Mouse (Mus musculus): Measurements from ENCODE around the gene Adamts2. TPM values are rescaled to one million over a fixed set of nuclear protein-coding genes. Genes with fewer than 3 reads are reported as not detected.

Adamts2 gene
- polyA plus RNA-seq, 1 experiment from 2014 or later, result 2.5 TPM

GRCm38 (mm10) chr11:50766461-50766860 lies 164.6 kb downstream of the Adamts2 start:
- no peaks in the 10 kb centered on the region for H3K36me3 ChIP-seq (ENCODE audit: control insufficient read depth, insufficient read depth, low read length)
- H3K9me3 ChIP-seq (replicated peaks; ENCODE audit: control insufficient read depth, low read length), result no peaks in the 10 kb centered on the region
- WGBS (ENCODE audit: insufficient replicate concordance), result 83% methylated on average over 7 of the region's 7 CpGs
- ATAC-seq (replicated peaks; ENCODE audit: insufficient number of reproducible peaks, low FRiP score, low TSS enrichment), result no peak
- H3K9ac ChIP-seq (ENCODE audit: low read depth, low read length), result no peak overlapping the region
- H3K4me2 ChIP-seq, result no peak overlapping the region
- H3K4me1 ChIP-seq (ENCODE audit: control insufficient read depth, insufficient read depth, low read length), result no peaks in the 10 kb centered on the region
- H3K27ac ChIP-seq (ENCODE audit: low read depth, low read length), result no peak overlapping the region
- no peak overlapping the region for H3K4me3 ChIP-seq (ENCODE audit: low read depth, low read length)
- no peaks in the 10 kb centered on the region for H3K27me3 ChIP-seq (ENCODE audit: control insufficient read depth, insufficient read depth, low read length)

GRCm38 (mm10) chr11:50767039-50767438 lies 165.2 kb downstream of the Adamts2 start:
- Histone ChIP-seq H3K4me2 (no peak overlapping the region), H3K36me3 (ENCODE audit: control insufficient read depth, insufficient read depth, low read length) (no peaks in the 10 kb centered on the region), H3K27me3 (ENCODE audit: control insufficient read depth, insufficient read depth, low read length) (no peaks in the 10 kb centered on the region), H3K4me1 (ENCODE audit: control insufficient read depth, insufficient read depth, low read length) (no peaks in the 10 kb centered on the region), H3K9ac (ENCODE audit: low read depth, low read length) (no peak overlapping the region), H3K4me3 (ENCODE audit: low read depth, low read length) (no peak overlapping the region), H3K9me3 (replicated peaks; ENCODE audit: control insufficient read depth, low read length) (no peaks in the 10 kb centered on the region), H3K27ac (ENCODE audit: low read depth, low read length) (no peak overlapping the region)
- 17% methylated on average over 4 of the region's 4 CpGs for WGBS (ENCODE audit: insufficient replicate concordance)
- ATAC-seq (replicated peaks; ENCODE audit: insufficient number of reproducible peaks, low FRiP score, low TSS enrichment), result no peak

GRCm38 (mm10) chr11:50768995-50769749 lies 167.3 kb downstream of the Adamts2 start:
- no peaks in the 10 kb centered on the region for H3K9me3 ChIP-seq (replicated peaks; ENCODE audit: control insufficient read depth, low read length)
- 0 out of 2 replicates have a peak, but pooled peaks have one; percentile 49 for ATAC-seq (replicated peaks; ENCODE audit: insufficient number of reproducible peaks, low FRiP score, low TSS enrichment)
- WGBS (ENCODE audit: insufficient replicate concordance), result 13% methylated on average over 14 of the region's 14 CpGs
- peak overlapping the region; percentile 59 for H3K4me2 ChIP-seq
- H3K4me1 ChIP-seq (ENCODE audit: control insufficient read depth, insufficient read depth, low read length), result no peaks in the 10 kb centered on the region
- H3K9ac ChIP-seq (ENCODE audit: low read depth, low read length), result 0 out of 2 replicates have a peak overlapping the region, but pooled peaks have one; percentile 29
- no peaks in the 10 kb centered on the region for H3K36me3 ChIP-seq (ENCODE audit: control insufficient read depth, insufficient read depth, low read length)
- no peaks in the 10 kb centered on the region for H3K27me3 ChIP-seq (ENCODE audit: control insufficient read depth, insufficient read depth, low read length)
- H3K4me3 ChIP-seq (ENCODE audit: low read depth, low read length), result peak overlapping the region; percentile 16
- no peak overlapping the region for H3K27ac ChIP-seq (ENCODE audit: low read depth, low read length)

GRCm38 (mm10) chr11:50771006-50771405 lies 169.1 kb downstream of the Adamts2 start:
- no peaks in the 10 kb centered on the region for H3K4me1 ChIP-seq (ENCODE audit: control insufficient read depth, insufficient read depth, low read length)
- H3K9ac ChIP-seq (ENCODE audit: low read depth, low read length), result no peak overlapping the region
- no peak for ATAC-seq (replicated peaks; ENCODE audit: insufficient number of reproducible peaks, low FRiP score, low TSS enrichment)
- 81% methylated on average over 1 of the region's 1 CpGs for WGBS (ENCODE audit: insufficient replicate concordance)
- H3K4me2 ChIP-seq, result no peak overlapping the region
- no peak overlapping the region for H3K27ac ChIP-seq (ENCODE audit: low read depth, low read length)
- H3K27me3 ChIP-seq (ENCODE audit: control insufficient read depth, insufficient read depth, low read length), result no peaks in the 10 kb centered on the region
- no peaks in the 10 kb centered on the region for H3K36me3 ChIP-seq (ENCODE audit: control insufficient read depth, insufficient read depth, low read length)
- H3K4me3 ChIP-seq (ENCODE audit: low read depth, low read length), result no peak overlapping the region
- H3K9me3 ChIP-seq (replicated peaks; ENCODE audit: control insufficient read depth, low read length), result no peaks in the 10 kb centered on the region

- WGBS (ENCODE audit: insufficient replicate concordance), result 78% methylated on average over 11 of the region's 11 CpGs
- no peak overlapping the region for H3K9ac ChIP-seq (ENCODE audit: low read depth, low read length)
- no peak for ATAC-seq (replicated peaks; ENCODE audit: insufficient number of reproducible peaks, low FRiP score, low TSS enrichment)
Observed at GRCm38 (mm10) chr11:50797674-50798073, 195.8 kb downstream of the Adamts2 start.

GRCm38 (mm10) chr11:50798836-50799235 lies 197.0 kb downstream of the Adamts2 start:
- ATAC-seq (replicated peaks; ENCODE audit: insufficient number of reproducible peaks, low FRiP score, low TSS enrichment), result no peak
- no peak overlapping the region for H3K4me2 ChIP-seq
- no peaks in the 10 kb centered on the region for H3K27me3 ChIP-seq (ENCODE audit: control insufficient read depth, insufficient read depth, low read length)
- H3K27ac ChIP-seq (ENCODE audit: low read depth, low read length), result no peak overlapping the region
- no peaks in the 10 kb centered on the region for H3K4me1 ChIP-seq (ENCODE audit: control insufficient read depth, insufficient read depth, low read length)
- no peak overlapping the region for H3K9ac ChIP-seq (ENCODE audit: low read depth, low read length)
- H3K9me3 ChIP-seq (replicated peaks; ENCODE audit: control insufficient read depth, low read length), result no peaks in the 10 kb centered on the region
- H3K36me3 ChIP-seq (ENCODE audit: control insufficient read depth, insufficient read depth, low read length), result no peaks in the 10 kb centered on the region
- H3K4me3 ChIP-seq (ENCODE audit: low read depth, low read length), result no peak overlapping the region

More at GRCm38 (mm10) chr11:50797674-50798073, 195.8 kb downstream of the Adamts2 start:
- Histone ChIP-seq H3K9me3 (replicated peaks; ENCODE audit: control insufficient read depth, low read length) (no peaks in the 10 kb centered on the region), H3K27me3 (ENCODE audit: control insufficient read depth, insufficient read depth, low read length) (no peaks in the 10 kb centered on the region), H3K27ac (ENCODE audit: low read depth, low read length) (no peak overlapping the region), H3K4me2 (no peak overlapping the region), H3K4me3 (ENCODE audit: low read depth, low read length) (no peak overlapping the region), H3K4me1 (ENCODE audit: control insufficient read depth, insufficient read depth, low read length) (no peaks in the 10 kb centered on the region), H3K36me3 (ENCODE audit: control insufficient read depth, insufficient read depth, low read length) (no peaks in the 10 kb centered on the region)

- Histone ChIP-seq H3K9me3 (replicated peaks; ENCODE audit: control insufficient read depth, low read length) (peaks cover 34% of the 10 kb centered on the region), H3K9ac (ENCODE audit: low read depth, low read length) (no peak overlapping the region), H3K27ac (ENCODE audit: low read depth, low read length) (no peak overlapping the region), H3K4me1 (ENCODE audit: control insufficient read depth, insufficient read depth, low read length) (no peaks in the 10 kb centered on the region), H3K27me3 (ENCODE audit: control insufficient read depth, insufficient read depth, low read length) (no peaks in the 10 kb centered on the region), H3K36me3 (ENCODE audit: control insufficient read depth, insufficient read depth, low read length) (peaks cover 76% of the 10 kb centered on the region), H3K4me2 (no peak overlapping the region), H3K4me3 (ENCODE audit: low read depth, low read length) (no peak overlapping the region)
- 95% methylated on average over 4 of the region's 4 CpGs for WGBS (ENCODE audit: insufficient replicate concordance)
- no peak for ATAC-seq (replicated peaks; ENCODE audit: insufficient number of reproducible peaks, low FRiP score, low TSS enrichment)
Observed at GRCm38 (mm10) chr11:50814233-50814632, 212.3 kb downstream of the Adamts2 start.

- Histone ChIP-seq H3K36me3 (ENCODE audit: control insufficient read depth, insufficient read depth, low read length) (peaks cover 20% of the 10 kb centered on the region), H3K4me1 (ENCODE audit: control insufficient read depth, insufficient read depth, low read length) (peaks cover 4% of the 10 kb centered on the region; the same call in 1 of the 2 replicates), H3K4me3 (ENCODE audit: low read depth, low read length) (no peak overlapping the region; the same call in 1 of the 2 replicates), H3K4me2 (peak overlapping the region; percentile 79), H3K9ac (ENCODE audit: low read depth, low read length) (peak overlapping the region; percentile 95; the same call in 1 of the 2 replicates), H3K27me3 (ENCODE audit: control insufficient read depth, insufficient read depth, low read length) (no peaks in the 10 kb centered on the region), H3K9me3 (replicated peaks; ENCODE audit: control insufficient read depth, low read length) (no peaks in the 10 kb centered on the region), H3K27ac (ENCODE audit: low read depth, low read length) (no peak overlapping the region)
- no peak for ATAC-seq (replicated peaks; ENCODE audit: insufficient number of reproducible peaks, low FRiP score, low TSS enrichment)
- 67% methylated on average over 2 of the region's 2 CpGs for whole genome bisulfite sequencing (ENCODE audit: insufficient replicate concordance)
Observed at GRCm38 (mm10) chr11:50826214-50826613, 224.3 kb downstream of the Adamts2 start.

All from heart, embryonic 11.5 days (tissue).